Mouse (Mus musculus) liver, embryonic 14.5 days (tissue): ENCODE data around the gene Ntn1.

Source experiments
- CTCF ChIP-seq: IDR thresholded peaks from 2 replicates; pipeline ENCODE4 v1.5.1; 2016; ENCODE audit warnings: antibody characterized with exemption, low read depth, control low read depth
- EP300 ChIP-seq: IDR thresholded peaks from 2 replicates; pipeline ENCODE4 v1.6.1; 2016; ENCODE audit warnings: antibody characterized with exemption, low read depth

GRCm38 (mm10) chr11:68344221-68344620 lies 56.4 kb downstream of the Ntn1 start:
- TF ChIP-seq CTCF (no peak), EP300 (no peak)
